Mouse (Mus musculus): Measurements from ENCODE around the gene Gm10563. TPM values are rescaled to one million over a fixed set of nuclear protein-coding genes. Genes with fewer than 3 reads are reported as not detected.
"Not testable (repeated sequence)": the region's sequence is repeated elsewhere in the genome, so short reads cannot be mapped to it uniquely, and the experiment has no call there.

Gm10563 gene
- polyA plus RNA-seq, 2 experiments: not detected

DNA sequence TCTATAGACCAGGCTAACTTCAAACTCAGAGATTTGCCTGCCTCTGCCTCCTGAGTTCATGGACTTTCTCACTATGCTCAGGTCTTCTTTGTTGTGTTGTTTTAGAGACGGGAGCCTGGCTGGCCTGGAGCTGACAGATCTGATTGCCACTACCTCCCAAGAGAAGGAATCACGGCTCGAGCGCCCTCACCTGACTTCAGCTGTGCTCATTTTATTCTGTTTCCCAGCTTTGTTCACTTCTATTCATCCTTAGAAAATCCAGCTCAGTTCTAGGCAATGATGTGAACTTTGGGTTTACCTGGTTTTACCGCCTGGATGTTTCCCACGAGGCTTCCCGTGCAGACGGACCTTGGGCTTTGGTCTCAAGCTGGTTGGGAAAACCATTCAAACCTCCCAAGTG is 69.7 kb downstream of the Gm10563 start:
- H3K27ac ChIP-seq: no peak overlapping the region
- H3K4me1 ChIP-seq (replicated peaks; ENCODE audit: control insufficient read depth in 2 of 2, insufficient read depth in 2 of 2, low read length in 1 of 2): peaks cover 0 to 11% of the 10 kb centered on the region in 2 experiments; a peak in 2 of 4 replicates
- H3K4me2 ChIP-seq (ENCODE audit: low read depth): no peak overlapping the region
- ATAC-seq (ENCODE audit: insufficient read depth): no peak
- 75% methylated on average over 8 of the region's 8 CpGs for WGBS (ENCODE audit: insufficient replicate concordance)
- H3K9me3 ChIP-seq (ENCODE audit: control insufficient read depth, low read length): no peaks in the 10 kb centered on the region
- H3K27me3 ChIP-seq (ENCODE audit: control insufficient read depth, insufficient read depth, low read length): no peaks in the 10 kb centered on the region
- no peak overlapping the region for H3K4me3 ChIP-seq (ENCODE audit: insufficient read depth in 1 of 2, low read depth in 2 of 2, low read length in 2 of 2)
- no peak overlapping the region for H3K9ac ChIP-seq (replicated peaks)
- no peak for DNase-seq (ENCODE audit: low read depth in 3 of 3, low spot score in 3 of 3)
- TF ChIP-seq EP300 (IDR thresholded peaks at IDR 0.05; ENCODE audit: low read depth) (no peak), CTCF (IDR thresholded peaks at IDR 0.05; ENCODE audit: low read depth) (no peak)
- peaks cover 3% of the 10 kb centered on the region; the same call in 1 of the 2 replicates for H3K36me3 ChIP-seq (replicated peaks; ENCODE audit: control insufficient read depth, insufficient read depth, low read depth)

DNA sequence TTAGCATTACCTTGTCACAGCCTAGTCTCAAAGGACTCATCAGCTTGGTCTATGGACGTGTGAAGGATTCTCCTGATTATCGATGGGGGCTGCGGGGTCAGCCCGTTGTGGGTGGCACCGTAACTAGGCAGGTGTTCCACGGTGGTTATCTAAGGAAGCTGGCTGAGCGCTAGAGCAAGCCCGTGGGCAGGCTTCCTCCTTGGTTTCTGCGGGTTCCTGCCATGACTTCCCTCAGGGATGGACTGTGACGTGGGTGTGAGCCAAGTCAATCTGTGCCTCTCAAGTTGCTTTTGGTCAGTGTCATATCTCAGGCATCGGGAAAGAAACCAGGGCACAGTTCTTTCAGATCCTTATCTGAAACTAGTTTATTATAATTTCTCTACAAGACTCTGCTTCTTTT is 70.3 kb downstream of the Gm10563 start:
- no peak for TF ChIP-seq EP300 (IDR thresholded peaks at IDR 0.05; ENCODE audit: low read depth)
- TF ChIP-seq CTCF (IDR thresholded peaks at IDR 0.05; ENCODE audit: low read depth): no peak
- ATAC-seq (ENCODE audit: insufficient read depth) (no peak), DNase-seq (ENCODE audit: low read depth in 3 of 3, low spot score in 3 of 3) (no peak)
- Histone ChIP-seq H3K4me1 (replicated peaks; ENCODE audit: control insufficient read depth in 2 of 2, insufficient read depth in 2 of 2, low read length in 1 of 2) (peaks cover 0 to 12% of the 10 kb centered on the region in 2 experiments; a peak in 2 of 4 replicates), H3K4me2 (ENCODE audit: low read depth) (no peak overlapping the region), H3K27me3 (ENCODE audit: control insufficient read depth, insufficient read depth, low read length) (no peaks in the 10 kb centered on the region), H3K36me3 (replicated peaks; ENCODE audit: control insufficient read depth, insufficient read depth, low read depth) (peaks cover 3% of the 10 kb centered on the region; the same call in 1 of the 2 replicates), H3K9me3 (ENCODE audit: control insufficient read depth, low read length) (no peaks in the 10 kb centered on the region), H3K4me3 (ENCODE audit: insufficient read depth in 1 of 2, low read depth in 2 of 2, low read length in 2 of 2) (no peak overlapping the region), H3K27ac (no peak overlapping the region), H3K9ac (replicated peaks) (no peak overlapping the region)
- 25% methylated on average over 11 of the region's 11 CpGs for WGBS (ENCODE audit: insufficient replicate concordance)

DNA sequence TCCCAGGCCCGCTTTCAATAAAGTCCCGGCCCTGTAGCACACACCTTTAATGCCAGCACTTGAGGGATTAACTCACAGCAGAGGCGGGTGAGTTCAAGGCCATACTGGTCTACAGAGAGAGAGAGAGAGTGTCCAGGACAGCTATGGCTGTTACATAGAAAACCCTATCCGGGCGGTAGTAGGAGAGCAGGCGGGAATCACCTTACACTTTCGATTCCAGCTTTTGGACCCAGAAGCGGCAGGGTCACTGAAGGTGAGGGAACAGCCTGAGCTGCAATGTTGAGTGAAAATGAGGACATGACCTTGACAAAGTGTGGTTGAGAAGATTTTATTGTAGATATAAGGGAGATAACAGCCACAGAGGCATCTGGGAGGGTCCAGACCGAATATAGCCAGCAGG is 71.3 kb downstream of the Gm10563 start:
- TF ChIP-seq EP300 (IDR thresholded peaks at IDR 0.05; ENCODE audit: low read depth) (no peak), CTCF (IDR thresholded peaks at IDR 0.05; ENCODE audit: low read depth) (no peak)
- Histone ChIP-seq H3K27ac (no peak overlapping the region), H3K9ac (replicated peaks) (no peak overlapping the region), H3K27me3 (ENCODE audit: control insufficient read depth, insufficient read depth, low read length) (no peaks in the 10 kb centered on the region), H3K36me3 (replicated peaks; ENCODE audit: control insufficient read depth, insufficient read depth, low read depth) (peaks cover 3% of the 10 kb centered on the region; the same call in 1 of the 2 replicates), H3K9me3 (ENCODE audit: control insufficient read depth, low read length) (no peaks in the 10 kb centered on the region), H3K4me2 (ENCODE audit: low read depth) (no peak overlapping the region), H3K4me1 (replicated peaks; ENCODE audit: control insufficient read depth in 2 of 2, insufficient read depth in 2 of 2, low read length in 1 of 2) (peaks cover 0 to 13% of the 10 kb centered on the region in 2 experiments; a peak in 2 of 4 replicates), H3K4me3 (ENCODE audit: insufficient read depth in 1 of 2, low read depth in 2 of 2, low read length in 2 of 2) (no peak overlapping the region)
- DNase-seq (ENCODE audit: low read depth in 3 of 3, low spot score in 3 of 3): no peak
- ATAC-seq (ENCODE audit: insufficient read depth): no peak
- WGBS (ENCODE audit: insufficient replicate concordance): 74% methylated on average over 9 of the region's 9 CpGs

DNA sequence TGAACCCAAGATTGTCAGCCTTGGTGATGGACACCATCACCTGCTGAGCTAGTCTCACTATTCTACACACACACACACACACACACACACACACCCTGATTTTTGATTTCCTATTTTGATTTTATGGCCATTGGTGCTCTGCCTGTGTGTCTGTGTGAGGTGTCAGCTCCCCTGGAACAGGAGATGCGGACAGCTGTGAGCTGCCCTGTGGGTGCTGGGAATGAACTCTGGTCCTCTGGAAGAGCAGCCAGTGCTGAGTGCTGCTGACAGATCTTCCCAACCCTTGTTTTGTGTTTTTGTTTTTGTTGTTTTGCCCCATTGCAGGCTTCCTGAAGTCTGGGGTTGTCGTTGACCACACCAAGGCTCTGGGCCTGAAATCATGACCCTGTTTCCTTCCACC is 72.1 kb downstream of the Gm10563 start:
- TF ChIP-seq CTCF (IDR thresholded peaks at IDR 0.05; ENCODE audit: low read depth): no peak
- TF ChIP-seq EP300 (IDR thresholded peaks at IDR 0.05; ENCODE audit: low read depth): no peak
- peaks cover 0 to 16% of the 10 kb centered on the region in 2 experiments; a peak in 2 of 4 replicates for H3K4me1 ChIP-seq (replicated peaks; ENCODE audit: control insufficient read depth in 2 of 2, insufficient read depth in 2 of 2, low read length in 1 of 2)
- ATAC-seq (ENCODE audit: insufficient read depth): no peak
- no peak overlapping the region for H3K4me2 ChIP-seq (ENCODE audit: low read depth)
- H3K27ac ChIP-seq: no peak overlapping the region
- H3K36me3 ChIP-seq (replicated peaks; ENCODE audit: control insufficient read depth, insufficient read depth, low read depth): peaks cover 3% of the 10 kb centered on the region; the same call in 1 of the 2 replicates
- H3K4me3 ChIP-seq (ENCODE audit: insufficient read depth in 1 of 2, low read depth in 2 of 2, low read length in 2 of 2): no peak overlapping the region
- DNase-seq (ENCODE audit: low read depth in 3 of 3, low spot score in 3 of 3): no peak
- no peaks in the 10 kb centered on the region for H3K9me3 ChIP-seq (ENCODE audit: control insufficient read depth, low read length)
- WGBS (ENCODE audit: insufficient replicate concordance): 64% methylated on average over 2 of the region's 2 CpGs
- H3K27me3 ChIP-seq (ENCODE audit: control insufficient read depth, insufficient read depth, low read length): no peaks in the 10 kb centered on the region
- no peak overlapping the region for H3K9ac ChIP-seq (replicated peaks)

DNA sequence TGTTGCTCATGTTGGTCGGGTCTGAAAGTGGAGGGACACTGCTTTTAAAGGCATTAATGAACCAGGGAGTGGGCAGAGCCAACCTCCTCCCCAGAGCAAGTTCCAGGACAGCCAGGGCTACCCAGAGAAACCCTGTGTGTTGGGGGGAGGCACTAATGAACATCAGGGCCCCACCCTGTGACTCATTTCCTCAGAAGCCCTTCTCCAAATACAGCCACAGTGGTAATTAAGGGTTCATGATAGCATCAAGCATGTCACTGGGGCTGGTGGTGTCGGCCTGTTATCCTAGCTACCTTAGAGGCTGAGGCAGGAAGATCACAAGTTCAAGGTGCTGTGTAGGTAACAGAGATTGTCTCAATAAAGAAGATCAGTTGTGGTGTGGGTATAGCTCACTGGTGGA is 73.8 kb downstream of the Gm10563 start:
- no peak for TF ChIP-seq CTCF (IDR thresholded peaks at IDR 0.05; ENCODE audit: low read depth)
- no peak for ATAC-seq (ENCODE audit: insufficient read depth)
- Histone ChIP-seq H3K36me3 (replicated peaks; ENCODE audit: control insufficient read depth, insufficient read depth, low read depth) (no peaks in the 10 kb centered on the region), H3K4me2 (ENCODE audit: low read depth) (no peak overlapping the region), H3K4me3 (ENCODE audit: insufficient read depth in 1 of 2, low read depth in 2 of 2, low read length in 2 of 2) (no peak overlapping the region), H3K9me3 (ENCODE audit: control insufficient read depth, low read length) (no peaks in the 10 kb centered on the region), H3K27me3 (ENCODE audit: control insufficient read depth, insufficient read depth, low read length) (no peaks in the 10 kb centered on the region), H3K9ac (replicated peaks) (no peak overlapping the region), H3K4me1 (replicated peaks; ENCODE audit: control insufficient read depth in 2 of 2, insufficient read depth in 2 of 2, low read length in 1 of 2) (peaks cover 0 to 17% of the 10 kb centered on the region in 2 experiments; a peak in 2 of 4 replicates), H3K27ac (no peak overlapping the region)
- no peak for DNase-seq (ENCODE audit: low read depth in 3 of 3, low spot score in 3 of 3)
- WGBS (ENCODE audit: insufficient replicate concordance): 45% methylated on average over 2 of the region's 2 CpGs

DNA sequence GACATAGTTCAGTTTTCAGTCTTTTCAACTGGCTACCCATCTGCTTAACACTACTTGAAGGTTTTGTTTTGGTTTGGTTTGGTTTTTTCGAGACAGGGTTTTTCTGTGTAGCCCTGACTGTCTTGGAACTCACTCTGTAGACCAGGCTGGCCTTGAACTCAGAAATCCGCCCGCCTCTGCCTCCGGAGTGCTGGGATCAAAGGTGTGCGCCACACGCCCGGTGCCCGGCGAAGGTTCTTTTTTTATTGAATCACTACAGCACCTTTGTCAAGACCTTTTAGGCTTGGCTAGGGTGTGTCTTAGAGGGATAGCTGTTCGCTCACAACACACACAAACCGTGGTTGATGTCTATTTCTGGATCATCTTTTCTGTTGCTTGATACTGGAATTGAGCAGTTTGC is 74.9 kb downstream of the Gm10563 start:
- not testable (repeated sequence) for H3K36me3 ChIP-seq (replicated peaks; ENCODE audit: control insufficient read depth, insufficient read depth, low read depth); ATAC-seq (ENCODE audit: insufficient read depth); H3K4me2 ChIP-seq (ENCODE audit: low read depth); DNase-seq (ENCODE audit: low read depth in 3 of 3, low spot score in 3 of 3); H3K9me3 ChIP-seq (ENCODE audit: control insufficient read depth, low read length); H3K27ac ChIP-seq; H3K4me3 ChIP-seq (ENCODE audit: insufficient read depth in 1 of 2, low read depth in 2 of 2, low read length in 2 of 2); H3K9ac ChIP-seq (replicated peaks); H3K27me3 ChIP-seq (ENCODE audit: control insufficient read depth, insufficient read depth, low read length)
- WGBS (ENCODE audit: insufficient replicate concordance): 66% methylated on average over 11 of the region's 11 CpGs
- peaks cover 5 to 25% of the 10 kb centered on the region in 2 experiments; a peak in 2 of 4 replicates for H3K4me1 ChIP-seq (replicated peaks; ENCODE audit: control insufficient read depth in 2 of 2, insufficient read depth in 2 of 2, low read length in 1 of 2)

Data from liver, embryonic 14.5 days (tissue).